Mouse (Mus musculus) c-Kit-negative CD71-positive TER-119-positive erythroid progenitor cells, embryonic 14.5 days (primary cell): ENCODE measurements at regions not wholly inside any gene's neighbourhood (a gene's known extent, or its start where the extent isn't known, plus 50 kb on each side); places are given as distances from the start of the nearest gene placed in this dataset.

ENCODE experiments used
- DNase-seq: peaks from one replicate; pipeline ENCODE4 v3.0.0-alpha.2; 2013; ENCODE audit warnings: low read depth, low spot score

- no peak for DNase-seq
These were observed 50.3 kb upstream of the Cpeb4 start for GRCm38 (mm10) chr11:31821479-31822411.
